Comparison of ENCODE assay signal across 19 mouse cellular contexts in the genomic region with DNA sequence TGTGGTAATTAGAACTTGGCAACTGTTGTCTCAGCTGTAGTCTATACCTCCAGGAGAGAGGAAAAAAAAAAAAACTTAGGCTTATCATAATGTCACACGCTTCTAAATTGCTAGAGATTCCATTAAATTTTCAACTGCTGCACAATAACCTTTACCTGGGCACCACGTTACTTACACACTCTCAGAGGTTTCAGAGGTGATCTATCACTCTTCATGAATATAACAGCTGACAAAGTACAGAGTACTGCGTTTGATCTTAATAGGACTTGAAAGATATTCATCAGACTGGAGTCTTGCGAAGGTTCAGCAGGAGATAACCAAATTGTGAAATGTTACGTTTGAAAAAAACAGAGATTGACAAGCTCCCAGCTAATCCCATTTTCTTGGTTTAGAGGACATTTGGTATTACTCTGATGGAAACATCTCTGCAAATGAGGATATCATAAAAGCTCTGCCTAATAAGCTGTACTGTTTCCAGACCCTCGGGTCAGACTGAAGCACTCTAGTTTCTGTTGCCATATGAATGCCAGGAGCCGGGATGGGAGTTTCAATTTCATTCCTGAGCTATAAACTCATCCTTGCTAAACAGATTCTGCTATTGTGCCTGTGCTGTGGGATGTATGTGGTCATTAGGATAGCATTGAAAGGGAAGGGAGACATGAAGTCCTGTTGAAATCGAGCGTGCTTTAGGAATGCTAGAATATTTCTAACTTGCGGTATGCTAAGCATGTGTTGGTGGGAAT.
A peak's percentile ranks its signal among the peaks of the same experiment; 100 is the strongest.
DNase-seq lines count a peak whose midpoint lies in the region; ATAC-seq and TF ChIP-seq lines count a peak whose summit lies in the region.
"Had no signal": no experiment of that assay in that cellular context is flagged by ENCODE, and none has a peak within 500 bp of the region (broad histone marks: within the 10 kb centered on the region; RNA-seq: fewer than 3 reads in every experiment).

No protein-coding gene starts in this region.

- no peaks in the 10 kb centered on the region for H3K27me3 ChIP-seq in embryonic facial prominence, embryonic 14.5 days (replicated peaks; ENCODE audit: control insufficient read depth, insufficient read depth, low read length)
- no peaks in the 10 kb centered on the region for H3K27me3 ChIP-seq in embryonic facial prominence, embryonic 10.5 days (replicated peaks; ENCODE audit: low read depth, poor library complexity, severe bottlenecking)
- H3K27me3 ChIP-seq in hindbrain, embryonic 16.5 days (replicated peaks; ENCODE audit: control insufficient read depth, insufficient read depth, low read length), result no peaks in the 10 kb centered on the region
- no peaks in the 10 kb centered on the region for H3K27me3 ChIP-seq in hindbrain, embryonic 14.5 days (ENCODE audit: control insufficient read depth, insufficient read depth, low read length)
- no peaks in the 10 kb centered on the region for H3K27me3 ChIP-seq in midbrain, postnatal 0 days (ENCODE audit: insufficient read depth, low read length)
- H3K27me3 ChIP-seq: heart, embryonic 12.5 days; hindbrain, embryonic 12.5 days; neural tube, embryonic 13.5 days had no signal

- peak; percentile 30; the same call in 1 of the 2 replicates for ATAC-seq in embryonic facial prominence, embryonic 14.5 days (ENCODE audit: low read depth)
- ATAC-seq in hindbrain, embryonic 16.5 days, result peak; percentile 34; the same call in 1 of the 2 replicates
- no peak for ATAC-seq in hindbrain, embryonic 14.5 days (ENCODE audit: low FRiP score)
- no peak for ATAC-seq in midbrain, postnatal 0 days (ENCODE audit: low FRiP score)

- no peak overlapping the region for H3K4me3 ChIP-seq in embryonic facial prominence, embryonic 14.5 days (ENCODE audit: low read depth, low read length)
- no peak overlapping the region for H3K4me3 ChIP-seq in embryonic facial prominence, embryonic 10.5 days
- no peak overlapping the region for H3K4me3 ChIP-seq in hindbrain, embryonic 16.5 days (ENCODE audit: low read length)
- H3K4me3 ChIP-seq in hindbrain, embryonic 14.5 days (replicated peaks; ENCODE audit: low read length), result no peak overlapping the region
- H3K4me3 ChIP-seq in midbrain, postnatal 0 days (ENCODE audit: low read depth, low read length), result no peak overlapping the region
- H3K4me3 ChIP-seq: heart, embryonic 12.5 days; hindbrain, embryonic 12.5 days; neural tube, embryonic 13.5 days had no signal

- no peak overlapping the region for H3K9ac ChIP-seq in embryonic facial prominence, embryonic 14.5 days (ENCODE audit: low read depth, low read length)
- H3K9ac ChIP-seq in hindbrain, embryonic 16.5 days (ENCODE audit: low read depth, low read length), result no peak overlapping the region
- no peak overlapping the region for H3K9ac ChIP-seq in hindbrain, embryonic 14.5 days
- no peak overlapping the region for H3K9ac ChIP-seq in midbrain, postnatal 0 days (replicated peaks; ENCODE audit: low read length, poor library complexity, severe bottlenecking)
- H3K9ac ChIP-seq: heart, embryonic 12.5 days; hindbrain, embryonic 12.5 days; neural tube, embryonic 13.5 days had no signal

- 52% methylated on average over 10 of the region's 10 CpGs for WGBS in embryonic facial prominence, embryonic 14.5 days
- 79% methylated on average over 10 of the region's 10 CpGs for WGBS in embryonic facial prominence, embryonic 10.5 days
- 55% methylated on average over 10 of the region's 10 CpGs for WGBS in hindbrain, embryonic 16.5 days
- WGBS in hindbrain, embryonic 14.5 days, result 67% methylated on average over 10 of the region's 10 CpGs
- 54% methylated on average over 10 of the region's 10 CpGs for WGBS in midbrain, postnatal 0 days

- no peak for TF ChIP-seq POLR2A in brain, embryonic 14.5 days (IDR thresholded peaks at IDR 0.05; ENCODE audit: borderline replicate concordance, extremely low read depth, insufficient read depth, insufficient read length, poor library complexity, severe bottlenecking)

- H3K4me1 ChIP-seq in embryonic facial prominence, embryonic 14.5 days (ENCODE audit: control insufficient read depth, insufficient read depth, low read length), result no peaks in the 10 kb centered on the region
- no peaks in the 10 kb centered on the region for H3K4me1 ChIP-seq in embryonic facial prominence, embryonic 10.5 days
- no peaks in the 10 kb centered on the region for H3K4me1 ChIP-seq in hindbrain, embryonic 16.5 days (ENCODE audit: control insufficient read depth, insufficient read depth, low read depth, low read length)
- no peaks in the 10 kb centered on the region for H3K4me1 ChIP-seq in hindbrain, embryonic 14.5 days (replicated peaks; ENCODE audit: control insufficient read depth, insufficient read depth, low read length)
- H3K4me1 ChIP-seq in midbrain, postnatal 0 days (ENCODE audit: insufficient read depth, low read length), result no peaks in the 10 kb centered on the region
- H3K4me1 ChIP-seq: heart, embryonic 12.5 days; hindbrain, embryonic 12.5 days had no signal

- no peak overlapping the region for H3K27ac ChIP-seq in embryonic facial prominence, embryonic 14.5 days (replicated peaks; ENCODE audit: low read depth, low read length)
- no peak overlapping the region for H3K27ac ChIP-seq in embryonic facial prominence, embryonic 10.5 days (replicated peaks)
- H3K27ac ChIP-seq in hindbrain, embryonic 16.5 days (ENCODE audit: low read depth, low read length), result no peak overlapping the region
- H3K27ac ChIP-seq in hindbrain, embryonic 14.5 days, result no peak overlapping the region
- no peak overlapping the region for H3K27ac ChIP-seq in midbrain, postnatal 0 days (ENCODE audit: low read depth, low read length)
- H3K27ac ChIP-seq: hindbrain, embryonic 12.5 days; neural tube, embryonic 13.5 days; stomach, postnatal 0 days had no signal

- no peaks in the 10 kb centered on the region for H3K9me3 ChIP-seq in embryonic facial prominence, embryonic 14.5 days (ENCODE audit: control insufficient read depth, low read length)
- H3K9me3 ChIP-seq in embryonic facial prominence, embryonic 10.5 days, result no peaks in the 10 kb centered on the region
- no peaks in the 10 kb centered on the region for H3K9me3 ChIP-seq in hindbrain, embryonic 16.5 days (ENCODE audit: control insufficient read depth, low read length)
- H3K9me3 ChIP-seq in hindbrain, embryonic 14.5 days (ENCODE audit: control insufficient read depth, low read length), result no peaks in the 10 kb centered on the region
- H3K9me3 ChIP-seq in midbrain, postnatal 0 days (ENCODE audit: low read length), result no peaks in the 10 kb centered on the region
- H3K9me3 ChIP-seq: heart, embryonic 12.5 days; hindbrain, embryonic 12.5 days; neural tube, embryonic 13.5 days had no signal

- no peak for TF ChIP-seq CTCF in brain, embryonic 14.5 days (IDR thresholded peaks at IDR 0.05; ENCODE audit: borderline replicate concordance, extremely low read depth, insufficient read depth, insufficient read length)
- no peak for TF ChIP-seq CTCF in midbrain, postnatal 0 days (IDR thresholded peaks at IDR 0.05)

- DNase-seq in embryonic facial prominence, embryonic 14.5 days (ENCODE audit: low spot score), result peak; percentile 41
- DNase-seq in embryonic facial prominence, embryonic 10.5 days (ENCODE audit: low spot score), result no peak
- no peak for DNase-seq in hindbrain, embryonic 14.5 days (ENCODE audit: low spot score)
- peak; percentile 70 for DNase-seq in brain, embryonic 14.5 days (ENCODE audit: low read depth)
- peak; percentile 26 for DNase-seq in midbrain, postnatal 0 days (ENCODE audit: low spot score)
- DNase-seq in gastrocnemius, adult 18-20 months (ENCODE audit: low spot score), result no peak
- no peak for DNase-seq in testis, postnatal 10 days (ENCODE audit: low spot score)
- DNase-seq: adrenal gland, adult 8-10 months; cerebellum, adult 2 months; kidney, adult 2 months; kidney, postnatal 14 days; layer of hippocampus, adult 9-11 months; lung, adult 18-20 months; thymus, postnatal 36 days had no signal

- H3K36me3 ChIP-seq in embryonic facial prominence, embryonic 14.5 days (ENCODE audit: control insufficient read depth, insufficient read depth, low read length), result no peaks in the 10 kb centered on the region
- H3K36me3 ChIP-seq in embryonic facial prominence, embryonic 10.5 days (replicated peaks), result no peaks in the 10 kb centered on the region
- no peaks in the 10 kb centered on the region for H3K36me3 ChIP-seq in hindbrain, embryonic 16.5 days (ENCODE audit: control insufficient read depth, insufficient read depth, low read length)
- no peaks in the 10 kb centered on the region for H3K36me3 ChIP-seq in hindbrain, embryonic 14.5 days (replicated peaks; ENCODE audit: control insufficient read depth, insufficient read depth)
- H3K36me3 ChIP-seq in midbrain, postnatal 0 days (ENCODE audit: insufficient read depth, low read length), result no peaks in the 10 kb centered on the region
- H3K36me3 ChIP-seq: heart, embryonic 12.5 days; hindbrain, embryonic 12.5 days; neural tube, embryonic 13.5 days had no signal

- H3K4me2 ChIP-seq in embryonic facial prominence, embryonic 14.5 days (ENCODE audit: low read depth, low read length), result no peak overlapping the region
- H3K4me2 ChIP-seq in hindbrain, embryonic 16.5 days (ENCODE audit: low read length), result no peak overlapping the region
- no peak overlapping the region for H3K4me2 ChIP-seq in hindbrain, embryonic 14.5 days (replicated peaks)
- H3K4me2 ChIP-seq in midbrain, postnatal 0 days (ENCODE audit: low read depth, low read length, poor library complexity, severe bottlenecking), result no peak overlapping the region
- H3K4me2 ChIP-seq: heart, embryonic 12.5 days; hindbrain, embryonic 12.5 days; neural tube, embryonic 13.5 days had no signal

Comparison
In these comparisons a context has a peak if more than half of its experiments do, and no peak if none do; other contexts are left out.
1. ATAC-seq: peak in embryonic facial prominence, embryonic 14.5 days (single experiment) and hindbrain, embryonic 16.5 days (single experiment); none in hindbrain, embryonic 14.5 days (single experiment) and midbrain, postnatal 0 days (single experiment).
2. DNase-seq: peak in embryonic facial prominence, embryonic 14.5 days (single experiment), brain, embryonic 14.5 days (single experiment) and midbrain, postnatal 0 days (single experiment); none in embryonic facial prominence, embryonic 10.5 days (single experiment), hindbrain, embryonic 14.5 days (single experiment), gastrocnemius, adult 18-20 months (single experiment) and testis, postnatal 10 days (single experiment).